Mouse (Mus musculus): ENCODE measurements at regions not wholly inside any gene's neighbourhood (a gene's known extent, or its start where the extent isn't known, plus 50 kb on each side); places are given as distances from the start of the nearest gene placed in this dataset.

DNA sequence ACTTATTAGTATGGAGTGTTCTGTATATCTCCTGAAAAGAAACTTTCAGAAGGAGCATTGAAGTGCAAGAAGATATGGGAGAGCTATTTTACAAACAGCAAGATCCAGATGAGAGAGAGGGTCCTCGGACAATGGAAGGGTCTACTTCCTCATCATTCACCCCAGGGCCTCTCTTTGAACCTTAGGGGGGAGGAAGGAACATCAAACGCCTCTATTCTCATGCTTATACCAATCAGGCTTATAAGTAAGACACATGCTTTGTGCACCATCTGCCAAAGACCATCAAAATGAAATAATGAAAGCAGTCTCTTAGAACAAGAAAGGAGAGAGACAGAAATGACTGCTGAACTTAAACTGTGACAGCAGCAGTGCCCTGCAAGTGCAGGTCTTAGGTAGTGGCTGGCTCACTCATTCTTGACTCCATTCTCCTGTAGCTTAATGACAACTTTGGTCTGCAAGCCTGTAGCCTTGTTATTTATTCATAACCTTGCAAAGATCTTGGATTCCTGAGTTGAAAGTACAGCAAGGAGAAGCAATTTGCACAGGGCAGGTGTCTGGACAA, 424.5 kb downstream of the Plk2 start:
- TF ChIP-seq USF2 (conservative IDR thresholded peaks at IDR 0.05; ENCODE audit: low read depth, low read length) (no peak), CTCF (conservative IDR thresholded peaks at IDR 0.05 in 1 of 2, IDR thresholded peaks at IDR 0.05 in 1 of 2; ENCODE audit: low read depth in 2 of 2, low read length in 2 of 2) (no peak), EP300 (IDR thresholded peaks at IDR 0.05; ENCODE audit: low read length) (no peak), SMC3 (IDR thresholded peaks at IDR 0.05; ENCODE audit: low read depth, low read length) (no peak), JUN (IDR thresholded peaks at IDR 0.05; ENCODE audit: insufficient read depth, low read depth, low read length) (no peak), ZMIZ1 (IDR thresholded peaks at IDR 0.05; ENCODE audit: low read depth, low read length) (no peak), GABPA (IDR thresholded peaks at IDR 0.05; ENCODE audit: insufficient replicate concordance, low read depth, low read length) (no peak), NRF1 (IDR thresholded peaks at IDR 0.05; ENCODE audit: low read depth, low read length) (no peak), USF1 (IDR thresholded peaks at IDR 0.05; ENCODE audit: low read depth, low read length) (no peak), POLR2A (IDR thresholded peaks at IDR 0.05; ENCODE audit: low read depth, low read length) (no peak), JUND (conservative IDR thresholded peaks at IDR 0.05; ENCODE audit: low read depth, low read length) (no peak)

All from CH12.LX (cell line).